Mouse (Mus musculus): ENCODE measurements around the gene Lclat1. TPM values are rescaled to one million over a fixed set of nuclear protein-coding genes. Genes with fewer than 3 reads are reported as not detected.
"Not testable (repeated sequence)": the region's sequence is repeated elsewhere in the genome, so short reads cannot be mapped to it uniquely, and the experiment has no call there.

Lclat1 gene
- polyA plus RNA-seq, 1 experiment from 2014 or later, result 10.1 TPM

DNA sequence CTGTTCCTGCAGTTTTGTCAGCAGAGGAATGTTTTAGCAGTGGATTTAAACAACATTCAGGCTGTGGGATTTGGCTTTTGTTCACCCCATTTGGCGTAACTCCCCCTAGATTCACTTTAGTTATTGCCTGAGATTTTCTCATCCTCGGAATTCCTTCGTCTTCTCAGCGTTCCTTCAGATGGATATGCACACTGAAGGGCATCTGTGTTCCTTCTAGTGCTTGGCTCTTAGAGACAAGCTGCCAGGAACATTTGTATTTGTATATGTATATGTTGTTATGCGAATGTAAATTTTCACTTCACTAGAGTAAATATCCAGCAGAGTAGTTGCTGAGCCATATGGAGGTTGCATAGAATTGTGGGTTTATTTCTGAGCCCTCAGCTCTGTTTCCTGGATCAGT is 12.8 kb downstream of the Lclat1 start:
- H3K4me1 ChIP-seq, result no peaks in the 10 kb centered on the region
- H3K9ac ChIP-seq, result no peak overlapping the region
- H3K9me3 ChIP-seq (replicated peaks), result no peaks in the 10 kb centered on the region

DNA sequence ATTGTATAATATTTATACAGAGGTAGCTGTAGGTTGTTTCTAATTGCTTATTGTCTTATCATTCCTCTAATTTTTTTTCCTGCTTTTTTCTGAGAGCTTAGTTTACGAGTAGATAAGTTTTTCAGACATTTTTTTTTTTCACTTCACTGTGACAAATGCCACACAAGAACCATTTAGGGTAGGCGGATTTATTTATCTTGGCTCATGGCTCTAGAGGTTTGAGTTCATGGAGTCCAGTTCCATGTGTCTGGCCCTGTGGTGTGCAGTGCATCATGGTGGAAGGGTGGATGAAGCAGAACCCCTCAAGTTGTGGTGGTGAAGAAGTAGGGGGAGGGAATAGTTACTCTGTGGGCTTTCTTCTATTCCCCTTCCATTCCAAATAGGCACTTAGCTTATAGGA is 13.9 kb downstream of the Lclat1 start:
- no peak overlapping the region for H3K27ac ChIP-seq
- H3K4me1 ChIP-seq, result no peaks in the 10 kb centered on the region
- no peak overlapping the region for H3K4me3 ChIP-seq
- H3K9ac ChIP-seq, result no peak overlapping the region
- no peak for ATAC-seq (ENCODE audit: low FRiP score)
- H3K9me3 ChIP-seq (replicated peaks), result no peaks in the 10 kb centered on the region
- no peaks in the 10 kb centered on the region for H3K36me3 ChIP-seq
- H3K4me2 ChIP-seq (replicated peaks), result no peak overlapping the region
- WGBS, result 90% methylated on average over 2 of the region's 2 CpGs
- H3K27me3 ChIP-seq, result no peaks in the 10 kb centered on the region

More for the DNA sequence above, 12.8 kb downstream of the Lclat1 start:
- Histone ChIP-seq H3K4me3 (no peak overlapping the region), H3K27ac (no peak overlapping the region), H3K36me3 (no peaks in the 10 kb centered on the region), H3K4me2 (replicated peaks) (no peak overlapping the region), H3K27me3 (no peaks in the 10 kb centered on the region)
- ATAC-seq (ENCODE audit: low FRiP score), result no peak
- 90% methylated on average over 5 of the region's 5 CpGs for WGBS

DNA sequence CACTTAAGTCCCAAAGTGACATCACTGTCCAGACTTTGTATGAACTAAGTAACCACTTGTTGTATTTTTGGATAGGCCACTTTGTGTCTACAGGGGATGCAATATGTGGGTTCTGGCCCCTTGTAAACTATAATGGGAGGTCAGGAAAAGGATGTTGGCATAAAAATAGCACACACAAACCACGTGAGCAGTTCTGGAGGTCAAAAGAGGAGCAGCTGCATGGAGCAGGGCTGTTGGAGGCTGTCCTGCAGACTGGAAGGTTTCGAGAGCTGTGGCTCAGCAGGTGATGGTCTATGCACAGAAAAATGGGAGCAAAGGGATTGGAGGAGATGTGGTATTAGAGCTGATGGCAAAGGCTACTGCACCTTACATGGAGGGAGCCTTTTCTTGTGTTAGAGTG is 18.6 kb downstream of the Lclat1 start:
- H3K4me2 ChIP-seq (replicated peaks), result no peak overlapping the region
- H3K4me3 ChIP-seq, result no peak overlapping the region
- H3K27ac ChIP-seq, result no peak overlapping the region
- H3K4me1 ChIP-seq, result no peaks in the 10 kb centered on the region
- H3K9ac ChIP-seq, result no peak overlapping the region
- WGBS, result 77% methylated on average over 2 of the region's 2 CpGs
- no peaks in the 10 kb centered on the region for H3K9me3 ChIP-seq (replicated peaks)
- ATAC-seq (ENCODE audit: low FRiP score), result no peak
- H3K27me3 ChIP-seq, result no peaks in the 10 kb centered on the region
- H3K36me3 ChIP-seq, result no peaks in the 10 kb centered on the region

- H3K36me3 ChIP-seq, result no peaks in the 10 kb centered on the region
- H3K4me1 ChIP-seq, result no peaks in the 10 kb centered on the region
- no peak overlapping the region for H3K4me3 ChIP-seq
- H3K9me3 ChIP-seq (replicated peaks), result no peaks in the 10 kb centered on the region
- no peak overlapping the region for H3K4me2 ChIP-seq (replicated peaks)
- H3K27ac ChIP-seq, result no peak overlapping the region
- H3K27me3 ChIP-seq, result no peaks in the 10 kb centered on the region
- H3K9ac ChIP-seq, result no peak overlapping the region
- ATAC-seq (ENCODE audit: low FRiP score), result no peak
Observed at GRCm38 (mm10) chr17:73126903-73127302, 19.1 kb downstream of the Lclat1 start.

GRCm38 (mm10) chr17:73136562-73137484 is 29.0 kb downstream of the Lclat1 start:
- 91% methylated on average over 5 of the region's 5 CpGs for WGBS
- no peak overlapping the region for H3K4me2 ChIP-seq (replicated peaks)
- no peaks in the 10 kb centered on the region for H3K27me3 ChIP-seq
- ATAC-seq (ENCODE audit: low FRiP score), result no peak
- no peak overlapping the region for H3K9ac ChIP-seq
- H3K36me3 ChIP-seq, result no peaks in the 10 kb centered on the region
- no peaks in the 10 kb centered on the region for H3K9me3 ChIP-seq (replicated peaks)
- H3K4me1 ChIP-seq, result no peaks in the 10 kb centered on the region
- H3K27ac ChIP-seq, result no peak overlapping the region
- no peak overlapping the region for H3K4me3 ChIP-seq

GRCm38 (mm10) chr17:73138217-73138616 is 30.4 kb downstream of the Lclat1 start:
- 96% methylated on average over 3 of the region's 3 CpGs for WGBS
- H3K4me1 ChIP-seq, result no peaks in the 10 kb centered on the region
- H3K9me3 ChIP-seq (replicated peaks), result no peaks in the 10 kb centered on the region
- no peak for ATAC-seq (ENCODE audit: low FRiP score)
- H3K4me3 ChIP-seq, result no peak overlapping the region
- H3K36me3 ChIP-seq, result no peaks in the 10 kb centered on the region
- H3K27ac ChIP-seq, result no peak overlapping the region
- H3K9ac ChIP-seq, result no peak overlapping the region
- H3K4me2 ChIP-seq (replicated peaks), result no peak overlapping the region
- H3K27me3 ChIP-seq, result no peaks in the 10 kb centered on the region

GRCm38 (mm10) chr17:73142029-73142428 is 34.2 kb downstream of the Lclat1 start:
- WGBS, result 95% methylated on average over 4 of the region's 4 CpGs
- Histone ChIP-seq H3K36me3 (no peaks in the 10 kb centered on the region), H3K4me2 (replicated peaks) (no peak overlapping the region), H3K27me3 (no peaks in the 10 kb centered on the region), H3K9ac (no peak overlapping the region), H3K4me1 (no peaks in the 10 kb centered on the region), H3K9me3 (replicated peaks) (no peaks in the 10 kb centered on the region), H3K4me3 (no peak overlapping the region), H3K27ac (no peak overlapping the region)
- ATAC-seq (ENCODE audit: low FRiP score), result no peak

DNA sequence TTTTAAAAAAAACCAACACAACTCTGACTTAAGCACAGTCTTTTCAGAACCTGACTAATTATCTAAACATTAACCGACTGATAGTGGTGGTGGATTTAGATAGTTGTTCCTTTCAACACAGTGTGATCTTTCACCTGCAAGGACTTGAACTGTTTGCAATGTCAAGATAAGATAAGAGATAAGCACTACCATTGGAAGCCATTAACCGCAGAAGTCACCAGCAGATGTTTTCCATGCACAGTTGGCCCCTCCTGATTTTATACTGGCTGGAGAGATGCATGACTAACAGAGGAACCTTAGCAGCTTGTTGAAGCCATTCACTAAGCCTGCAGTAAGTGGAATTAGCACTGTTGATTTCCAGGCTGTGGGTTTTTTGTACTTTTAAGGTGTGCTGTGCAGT is 34.7 kb downstream of the Lclat1 start:
- H3K4me2 ChIP-seq (replicated peaks), result no peak overlapping the region
- no peak overlapping the region for H3K4me3 ChIP-seq
- no peaks in the 10 kb centered on the region for H3K4me1 ChIP-seq
- H3K36me3 ChIP-seq, result no peaks in the 10 kb centered on the region
- 81% methylated on average over 2 of the region's 2 CpGs for WGBS
- H3K27me3 ChIP-seq, result no peaks in the 10 kb centered on the region
- no peak overlapping the region for H3K9ac ChIP-seq
- H3K27ac ChIP-seq, result no peak overlapping the region
- no peak for ATAC-seq (ENCODE audit: low FRiP score)
- H3K9me3 ChIP-seq (replicated peaks), result no peaks in the 10 kb centered on the region

- Histone ChIP-seq H3K4me2 (replicated peaks) (no peak overlapping the region), H3K27me3 (no peaks in the 10 kb centered on the region), H3K27ac (no peak overlapping the region), H3K4me3 (no peak overlapping the region), H3K4me1 (no peaks in the 10 kb centered on the region), H3K36me3 (no peaks in the 10 kb centered on the region), H3K9ac (no peak overlapping the region), H3K9me3 (replicated peaks) (no peaks in the 10 kb centered on the region)
- no peak for ATAC-seq (ENCODE audit: low FRiP score)
- WGBS, result 89% methylated on average over 2 of the region's 2 CpGs
Observed at GRCm38 (mm10) chr17:73145426-73145825, 37.6 kb downstream of the Lclat1 start.

- no peak overlapping the region for H3K4me2 ChIP-seq (replicated peaks)
- 83% methylated on average over 2 of the region's 2 CpGs for WGBS
- H3K9ac ChIP-seq, result no peak overlapping the region
- no peaks in the 10 kb centered on the region for H3K27me3 ChIP-seq
- H3K9me3 ChIP-seq (replicated peaks), result no peaks in the 10 kb centered on the region
- no peak for ATAC-seq (ENCODE audit: low FRiP score)
- no peak overlapping the region for H3K4me3 ChIP-seq
- H3K4me1 ChIP-seq, result no peaks in the 10 kb centered on the region
- no peak overlapping the region for H3K27ac ChIP-seq
- H3K36me3 ChIP-seq, result no peaks in the 10 kb centered on the region
Observed at GRCm38 (mm10) chr17:73148607-73149006, 40.8 kb downstream of the Lclat1 start.

DNA sequence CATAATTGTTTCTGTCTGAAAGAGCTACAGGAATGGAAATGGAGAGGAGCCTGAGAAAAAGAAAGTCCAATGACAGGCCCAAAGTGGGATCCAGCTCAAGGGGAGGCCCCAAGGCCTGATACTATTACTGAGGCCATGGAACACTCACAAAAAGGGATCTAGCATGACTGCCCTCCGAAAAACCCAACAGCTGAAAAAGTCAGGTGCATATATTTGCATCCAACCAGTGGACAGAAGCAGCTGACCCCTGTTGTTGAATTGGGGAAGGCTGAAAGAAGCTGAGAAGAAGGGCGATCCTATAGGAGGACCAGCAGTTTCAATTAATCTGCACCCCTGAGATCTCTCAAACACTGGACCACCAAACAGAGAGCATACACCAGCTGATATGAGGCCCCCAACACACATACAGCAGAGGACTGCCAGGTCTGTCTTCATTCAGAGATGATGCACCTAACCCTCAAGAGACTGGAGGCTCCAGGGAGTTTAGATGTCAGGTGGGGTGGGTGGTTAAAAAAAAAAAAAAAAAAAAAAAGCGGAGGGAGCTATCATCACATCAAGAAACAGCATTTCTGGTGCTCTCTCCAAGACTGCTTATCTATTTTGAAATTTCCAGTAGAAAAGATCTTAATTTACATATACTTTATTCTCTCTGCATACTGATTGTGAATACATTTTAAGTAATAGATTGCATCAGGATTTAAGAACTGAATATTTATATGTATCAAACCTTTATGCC is 45.2 kb downstream of the Lclat1 start:
- 96% methylated on average over 3 of the region's 3 CpGs for WGBS

DNA sequence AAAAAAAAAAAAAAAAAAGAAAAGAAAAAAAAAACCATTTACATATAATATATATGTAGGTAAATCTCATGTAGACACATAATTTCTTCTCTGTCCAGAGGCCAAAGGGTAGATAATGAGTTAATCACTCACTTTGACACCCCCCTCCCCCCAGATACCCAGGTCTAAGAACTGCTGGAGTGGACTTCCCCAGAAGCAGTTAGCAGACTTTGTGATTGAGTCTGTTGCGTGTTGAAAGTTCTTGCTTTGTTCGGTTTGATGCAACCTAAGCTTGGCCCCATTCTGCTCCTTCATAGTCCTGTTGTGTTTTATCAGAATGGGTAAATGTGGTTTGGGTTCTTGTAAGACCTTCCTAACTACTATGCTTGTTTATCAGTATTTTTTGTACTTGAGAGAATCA is 45.9 kb downstream of the Lclat1 start:
- WGBS, result 80% methylated on average over 2 of the region's 2 CpGs
- H3K9me3 ChIP-seq (replicated peaks), result no peaks in the 10 kb centered on the region
- H3K36me3 ChIP-seq, result no peaks in the 10 kb centered on the region
- H3K27me3 ChIP-seq, result no peaks in the 10 kb centered on the region
- no peak for ATAC-seq (ENCODE audit: low FRiP score)
- H3K4me3 ChIP-seq, result no peak overlapping the region
- H3K9ac ChIP-seq, result no peak overlapping the region
- H3K4me2 ChIP-seq (replicated peaks), result no peak overlapping the region
- H3K27ac ChIP-seq, result no peak overlapping the region
- no peaks in the 10 kb centered on the region for H3K4me1 ChIP-seq

More for the DNA sequence above, 45.2 kb downstream of the Lclat1 start:
- H3K4me3 ChIP-seq; H3K27ac ChIP-seq; H3K4me2 ChIP-seq (replicated peaks); H3K4me1 ChIP-seq; H3K27me3 ChIP-seq; H3K9me3 ChIP-seq (replicated peaks); ATAC-seq (ENCODE audit: low FRiP score); H3K9ac ChIP-seq; H3K36me3 ChIP-seq: not testable (repeated sequence)
